Mouse (Mus musculus) CH12.LX (cell line): ENCODE results near the gene Cox7a2. TPM values are rescaled to one million over a fixed set of nuclear protein-coding genes. Genes with fewer than 3 reads are reported as not detected.

Source experiments
- DNase-seq: peaks from one replicate; pipeline ENCODE4 v3.0.0-alpha.2; 2013; ENCODE audit errors: extremely low read depth
- H3K27ac ChIP-seq: 2 replicates; pipeline ENCODE4 v1.5.1; 2012; ENCODE audit warnings: low read depth, mild to moderate bottlenecking, control low read depth, moderate library complexity; ENCODE audit not compliant: insufficient read depth
- H3K27me3 ChIP-seq: replicated peaks from 2 replicates; pipeline ENCODE3; 2012; ENCODE audit warnings: inconsistent platforms
- H3K36me3 ChIP-seq, 2 experiments: replicated peaks in 1 of 2; 2 replicates each; pipeline versions ENCODE3 to v1.6.1; 2012; ENCODE audit warnings: inconsistent platforms in 1 of 2, low read length in 1 of 2, mild to moderate bottlenecking in 1 of 2, mixed read lengths in 1 of 2, moderate library complexity in 1 of 2; ENCODE audit not compliant: control insufficient read depth in 1 of 2, insufficient read depth in 1 of 2
- H3K4me1 ChIP-seq, 2 experiments: 2 replicates each; pipeline ENCODE4 v1.6.1; 2012; ENCODE audit warnings: inconsistent platforms in 1 of 2, moderate library complexity in 1 of 2; ENCODE audit not compliant: insufficient read depth in 2 of 2, control insufficient read depth in 1 of 2
- H3K4me2 ChIP-seq: 2 replicates; pipeline ENCODE4 v1.6.1; 2012; ENCODE audit warnings: low read depth, mild to moderate bottlenecking, control low read depth; ENCODE audit not compliant: poor library complexity, insufficient read depth, severe bottlenecking
- H3K4me3 ChIP-seq, 3 experiments: fragments of 150-350 bp in 1 of 3; sonication (generic) in 1 of 3; replicated peaks in 1 of 3; 2 replicates each; pipeline versions ENCODE3 to v1.5.1; 2011 to 2012; ENCODE audit warnings: low read depth in 2 of 3, low read length in 2 of 3, mild to moderate bottlenecking in 2 of 3, moderate library complexity in 2 of 3, control low read depth in 1 of 3, improper control_type of control experiment in 1 of 3, inconsistent platforms in 1 of 3, mixed read lengths in 1 of 3; ENCODE audit not compliant: poor library complexity in 1 of 3
- H3K79me2 ChIP-seq: replicated peaks from 2 replicates; pipeline ENCODE4 v1.6.1; 2012; ENCODE audit warnings: mild to moderate bottlenecking, moderate library complexity; ENCODE audit not compliant: control insufficient read depth, poor library complexity, insufficient read depth, severe bottlenecking; ENCODE audit errors: extremely low read depth
- H3K9ac ChIP-seq: 2 replicates; pipeline ENCODE4 v1.6.1; 2012; ENCODE audit warnings: low read depth, mild to moderate bottlenecking, control low read depth, moderate library complexity; ENCODE audit not compliant: insufficient read depth
- H3K9me3 ChIP-seq: replicated peaks from 2 replicates; pipeline ENCODE3; 2012; ENCODE audit warnings: low read length, inconsistent platforms, mixed read lengths
- CHD2 ChIP-seq: IDR thresholded peaks from 2 replicates; pipeline ENCODE4 v1.6.1; 2011; ENCODE audit warnings: low read length, improper control_type of control experiment
- CTCF ChIP-seq, 2 experiments: IDR thresholded peaks in 1 of 2; conservative IDR thresholded peaks in 1 of 2; 2 replicates each; pipeline ENCODE4 v1.5.1; 2011 to 2012; ENCODE audit warnings: low read depth in 2 of 2, low read length in 2 of 2, improper control_type of control experiment in 1 of 2, inconsistent platforms in 1 of 2, mild to moderate bottlenecking in 1 of 2, moderate library complexity in 1 of 2
- JUND ChIP-seq: conservative IDR thresholded peaks from 2 replicates; pipeline ENCODE4 v1.6.1; 2011; ENCODE audit warnings: low read depth, low read length, improper control_type of control experiment
- RCOR1 ChIP-seq: conservative IDR thresholded peaks from 2 replicates; pipeline ENCODE4 v1.6.1; 2012; ENCODE audit warnings: low read depth, mild to moderate bottlenecking, inconsistent platforms, low read length, improper control_type of control experiment
- SMC3 ChIP-seq: IDR thresholded peaks from 2 replicates; pipeline ENCODE4 v1.6.1; 2011; ENCODE audit warnings: low read depth, low read length, improper control_type of control experiment
- USF1 ChIP-seq: IDR thresholded peaks from 2 replicates; pipeline ENCODE4 v1.6.1; 2014; ENCODE audit warnings: low read depth, mild to moderate bottlenecking, inconsistent platforms, low read length, improper control_type of control experiment
- USF2 ChIP-seq: conservative IDR thresholded peaks from 2 replicates; pipeline ENCODE4 v1.6.1; 2011; ENCODE audit warnings: low read depth, low read length, improper control_type of control experiment
- dilution Hi-C: fragments of 300-500 bp; cut with MboI; formaldehyde crosslinking; loops from 2 replicates; pipeline ENCODE4 v1.14.3; 2020; ENCODE audit warnings: low sequenced_read_pairs; ENCODE audit not compliant: extremely low pct_unique_long_range_greater_than_20kb, extremely low pct_ligation_motif_present
- in situ Hi-C: fragments of 300-500 bp; cut with MboI; formaldehyde crosslinking; loops from 3 replicates; pipeline ENCODE4 v1.14.3; 2019; ENCODE audit warnings: low sequenced_read_pairs, low pct_ligation_motif_present, low pct_unique_long_range_greater_than_20kb, mixed read lengths
- polyA plus RNA-seq: library from polyadenylated mRNA; unstranded; fragments of >175 nt; gene quantifications from 2 replicates; pipeline ENCODE4 v1.2.1, GENCODE M21; 2012; ENCODE audit warnings: low read depth; ENCODE audit not compliant: insufficient read length
- total RNA-seq, 2 experiments: library from RNA; depleted of rRNA; stranded (reverse); fragments of 300-350 nt in 1 of 2; fragments of >200 nt in 1 of 2; gene quantifications; 2 replicates each; pipeline ENCODE4 v1.2.3; 2012 to 2014

The Cox7a2 gene
- total and polyA plus RNA-seq, 3 experiments, result 307 to 597 (median 393) TPM

DNA sequence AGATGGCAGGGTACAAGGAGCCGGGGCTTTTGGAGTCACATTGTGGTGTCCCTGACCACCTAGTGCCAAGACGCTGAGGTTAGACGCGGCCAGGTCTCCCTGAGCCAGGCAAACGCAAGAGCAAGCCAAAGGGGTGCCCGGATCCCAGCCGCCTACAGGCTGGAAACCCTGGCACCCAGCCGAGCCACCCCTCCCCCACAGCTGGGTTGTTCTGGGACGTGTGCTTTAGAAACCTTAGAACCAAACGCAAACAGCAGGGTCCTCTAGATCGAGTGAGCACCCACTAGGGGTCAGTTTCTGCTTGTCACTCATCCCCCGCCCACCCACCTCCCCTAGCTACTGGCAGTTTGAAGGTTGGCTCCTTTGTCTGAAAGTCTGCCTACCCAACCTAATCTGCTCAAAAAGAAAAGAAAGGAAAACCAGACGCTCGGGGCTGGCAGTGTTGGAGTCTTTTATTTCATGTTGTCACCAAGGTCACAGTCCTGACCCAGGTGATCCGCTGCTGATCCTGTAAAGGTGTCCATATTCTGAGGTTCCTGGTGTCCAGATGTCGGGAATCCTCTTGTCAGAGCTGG is 45.1 kb downstream of the Cox7a2 start:
- Histone ChIP-seq H3K9me3 (no peaks in the 10 kb centered on the region), H3K9ac (no peak overlapping the region; the same call in 1 of the 2 replicates), H3K4me2 (peak overlapping the region; percentile 91), H3K79me2 (no peaks in the 10 kb centered on the region), H3K4me1 (peaks cover 0 to 5% of the 10 kb centered on the region in 2 experiments; a peak in 1 of 4 replicates), H3K27me3 (no peaks in the 10 kb centered on the region), H3K4me3 (peak overlapping the region in 1 of 3 experiments; percentile 39), H3K36me3 (no peaks in the 10 kb centered on the region), H3K27ac (no peak overlapping the region)
- no peak for TF ChIP-seq USF1
- peak; percentile 34; the same call in 1 of the 2 replicates for TF ChIP-seq CHD2
- peak in 1 of 2 experiments; percentile 8; a peak in 1 of 4 replicates for TF ChIP-seq CTCF (conservative IDR thresholded peaks at IDR 0.05 in 1 of 2, IDR thresholded peaks at IDR 0.05 in 1 of 2; ENCODE audit: low read depth in 2 of 2, low read length in 2 of 2)
- no peak for TF ChIP-seq USF2
- TF ChIP-seq JUND, result no peak
- peak; percentile 8; the same call in 1 of the 2 replicates for TF ChIP-seq SMC3
- no peak for TF ChIP-seq RCOR1
- DNase-seq, result no peak
- in situ Hi-C loops, result no loop called here
- dilution Hi-C loops, result no loop called here

Other genes starting within 250 kb of the Cox7a2 start
- 0.08 and 0.21 TPM in 2 replicates for gene Col12a1, start 41.0 kb downstream of the Cox7a2 start, total RNA-seq (2012; rRNA removed)
- 0.24 and 0.46 TPM in 2 replicates for gene Col12a1, start 41.0 kb downstream of the Cox7a2 start, total RNA-seq (2014; rRNA removed)
- gene Col12a1, start 41.0 kb downstream of the Cox7a2 start, polyA plus RNA-seq, result 0.07 and 0.41 TPM in 2 replicates
- 29.2 and 29.7 TPM in 2 replicates for gene Tmem30a, start 33.6 kb upstream of the Cox7a2 start, total RNA-seq (2012; rRNA removed)
- 83.6 and 95.2 TPM in 2 replicates for gene Tmem30a, start 33.6 kb upstream of the Cox7a2 start, total RNA-seq (2014; rRNA removed)
- 39.6 and 42.1 TPM in 2 replicates for gene Tmem30a, start 33.6 kb upstream of the Cox7a2 start, polyA plus RNA-seq